Mouse (Mus musculus) retina, embryonic 14.5 days (tissue): ENCODE measurements around the gene Gm20517.
A peak's percentile ranks its signal among the peaks of the same experiment; 100 is the strongest.
"Not testable (repeated sequence)": the region's sequence is repeated elsewhere in the genome, so short reads cannot be mapped to it uniquely, and the experiment has no call there.

ENCODE experiments used
- DNase-seq: peaks from one replicate; pipeline ENCODE4 v3.0.0-alpha.2; 2015; ENCODE audit warnings: low spot score

Gene Gm20517

DNA sequence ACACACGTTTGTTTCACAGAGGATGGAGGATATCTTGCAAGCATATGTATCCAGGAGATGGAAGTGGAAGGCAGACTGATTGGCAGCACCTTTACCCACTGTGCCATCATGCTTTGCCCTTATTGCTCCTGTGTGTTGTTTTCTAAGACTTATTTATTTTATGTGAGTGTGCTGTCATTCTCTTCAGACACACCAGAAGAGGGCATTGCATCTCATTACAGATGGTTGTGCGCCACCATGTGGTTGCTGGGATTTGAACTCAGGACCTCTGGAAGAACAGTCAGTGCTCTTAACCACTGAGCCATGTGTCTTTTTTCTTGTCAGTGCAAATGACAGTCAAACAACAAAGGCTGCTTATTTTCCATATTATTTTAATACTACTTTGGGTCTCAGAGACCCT is 16.4 kb downstream of the Gm20517 start:
- no peak for DNase-seq

DNA sequence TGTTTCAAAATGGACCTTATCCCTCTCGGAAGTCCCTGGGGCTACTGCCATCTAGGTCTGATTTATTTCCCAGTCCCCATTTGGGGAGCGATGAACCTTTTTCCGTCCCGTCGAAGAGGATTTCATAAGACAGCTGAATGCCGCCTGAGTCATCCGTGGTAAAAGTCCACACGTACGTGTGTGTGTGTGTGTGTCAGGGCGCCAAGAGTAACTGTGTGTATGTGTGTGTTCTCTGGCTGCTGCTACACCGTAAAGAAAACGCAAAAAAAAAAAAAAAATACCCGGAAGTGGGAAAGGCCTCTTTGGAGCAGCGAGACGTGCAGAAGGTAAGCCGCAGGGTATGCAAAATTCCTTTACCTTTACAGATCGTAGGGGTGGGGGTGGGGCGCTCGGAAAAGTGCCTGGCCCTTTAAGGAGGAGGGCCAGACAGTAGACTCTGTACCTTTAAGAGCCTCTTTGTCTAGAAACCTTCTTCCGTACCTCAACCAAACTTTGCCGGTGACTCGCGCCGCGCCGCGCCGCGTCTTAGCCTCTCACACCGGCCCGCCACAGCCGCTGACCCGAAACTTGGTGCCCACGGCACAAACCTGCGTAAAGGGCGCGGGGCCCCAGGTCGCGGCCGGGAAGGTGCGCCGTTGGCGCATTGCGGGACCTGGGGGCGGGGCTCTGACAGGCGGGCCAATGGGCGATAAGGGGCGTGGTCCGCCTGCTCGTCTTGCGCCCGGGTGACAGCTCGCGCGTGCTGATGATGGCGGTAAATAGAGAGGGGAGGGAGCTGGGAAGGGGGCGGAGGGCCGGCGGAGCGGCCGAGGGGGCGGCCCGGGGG is 17.7 kb downstream of the Gm20517 start:
- peak; percentile 96 for DNase-seq

DNA sequence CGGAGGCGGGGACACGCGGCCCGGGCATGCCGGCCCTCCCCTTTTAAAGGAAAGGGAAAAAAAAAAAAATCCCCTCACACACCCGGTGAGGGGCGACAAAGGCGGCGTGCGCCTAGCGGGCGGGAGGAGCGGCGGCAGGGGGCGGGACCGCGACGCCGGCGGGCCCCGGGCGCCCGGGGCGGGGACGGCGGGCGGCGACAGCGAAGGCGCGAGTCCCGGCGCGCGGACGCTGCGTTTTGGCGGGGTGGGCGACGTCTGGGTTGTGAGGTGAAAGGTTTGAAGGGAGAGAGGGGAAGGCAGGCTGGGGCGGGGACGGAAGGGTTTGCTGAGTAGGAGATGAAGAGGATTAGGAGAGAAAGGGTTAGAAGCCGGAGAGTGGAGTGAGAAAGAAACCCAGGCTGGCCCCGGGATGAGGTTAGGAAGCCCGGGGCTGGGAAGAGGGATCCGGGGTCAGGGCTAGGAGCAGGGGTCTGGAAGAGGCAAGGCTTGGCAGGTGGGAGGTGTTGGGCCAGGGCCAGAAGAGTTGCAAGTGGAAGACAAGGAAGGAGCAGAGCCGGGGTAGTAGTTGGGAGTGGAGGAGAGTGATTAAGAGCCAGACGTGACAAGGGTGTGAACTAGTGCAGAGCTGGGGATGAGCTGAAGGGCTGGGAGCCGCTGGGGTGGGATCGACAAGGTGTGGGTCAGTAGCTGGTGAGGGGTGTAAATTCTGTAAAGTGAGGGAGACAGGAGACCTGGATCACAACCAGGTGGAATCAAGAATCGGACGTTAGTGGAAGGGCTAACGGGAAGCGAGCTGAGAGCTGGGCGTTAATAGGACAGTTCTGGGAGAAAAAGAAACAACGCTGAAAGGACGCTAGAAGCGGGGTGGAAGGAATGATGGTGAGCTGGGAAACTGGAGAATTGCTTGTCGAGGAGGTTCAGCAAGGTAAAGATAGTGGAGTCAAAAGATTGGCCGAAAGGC is 18.6 kb downstream of the Gm20517 start:
- DNase-seq = no peak

DNA sequence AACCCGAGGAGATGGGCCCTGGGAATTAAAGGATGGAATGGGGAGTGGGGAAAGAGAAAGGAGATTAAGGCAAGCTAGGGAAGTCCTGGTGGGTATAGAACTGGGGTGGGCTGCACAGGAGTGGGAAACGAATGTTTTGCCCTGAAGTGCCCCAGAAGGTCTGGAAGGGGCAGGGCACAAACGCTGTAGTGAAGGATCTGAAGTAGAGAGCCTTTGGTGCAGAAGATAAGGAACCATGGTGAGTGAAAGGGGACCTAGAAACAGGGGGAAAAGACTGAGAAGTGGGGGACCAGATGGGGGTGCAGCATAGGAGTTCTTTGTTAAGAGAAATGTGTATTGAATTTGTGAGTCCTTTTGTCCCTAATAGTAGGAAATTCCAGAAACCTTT is 19.3 kb downstream of the Gm20517 start, which contains the start of gene Usp49:
Gene Usp49, plus strand, starts transcription at position 13 of the 388 bp plus-strand sequence.
- no peak for DNase-seq

DNA sequence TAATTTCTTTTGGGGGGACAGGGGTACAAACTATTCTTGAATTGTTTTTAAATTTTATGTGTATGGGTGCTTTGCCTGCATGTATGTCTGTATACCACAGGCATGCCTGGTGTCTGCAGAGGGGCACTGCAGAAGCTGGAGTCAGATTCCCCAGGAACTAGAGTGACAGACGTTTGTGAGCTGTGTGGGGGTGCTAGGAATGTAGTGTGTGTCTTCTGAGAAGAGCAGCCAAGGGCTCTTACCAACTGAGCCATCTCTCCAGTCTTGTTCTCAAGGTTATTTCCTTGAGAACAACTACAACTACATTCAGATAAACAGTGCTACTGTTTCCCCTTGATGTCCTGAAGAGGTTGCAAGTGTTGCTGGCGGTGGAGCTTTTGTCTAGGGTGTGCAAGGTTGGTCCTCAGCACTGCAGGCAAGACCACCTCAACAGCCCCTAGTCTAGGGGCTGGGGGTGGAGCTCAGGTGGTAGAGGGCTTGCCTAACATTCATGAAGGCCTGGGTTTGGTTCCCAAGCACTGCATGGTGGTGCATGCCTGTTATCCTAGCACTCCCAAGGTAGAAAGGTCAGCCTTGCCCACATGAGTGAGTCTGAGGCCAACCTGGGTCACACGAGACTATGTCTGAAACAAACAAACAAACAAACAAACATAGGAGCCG is 20.9 kb downstream of the Gm20517 start:
- no peak for DNase-seq

DNA sequence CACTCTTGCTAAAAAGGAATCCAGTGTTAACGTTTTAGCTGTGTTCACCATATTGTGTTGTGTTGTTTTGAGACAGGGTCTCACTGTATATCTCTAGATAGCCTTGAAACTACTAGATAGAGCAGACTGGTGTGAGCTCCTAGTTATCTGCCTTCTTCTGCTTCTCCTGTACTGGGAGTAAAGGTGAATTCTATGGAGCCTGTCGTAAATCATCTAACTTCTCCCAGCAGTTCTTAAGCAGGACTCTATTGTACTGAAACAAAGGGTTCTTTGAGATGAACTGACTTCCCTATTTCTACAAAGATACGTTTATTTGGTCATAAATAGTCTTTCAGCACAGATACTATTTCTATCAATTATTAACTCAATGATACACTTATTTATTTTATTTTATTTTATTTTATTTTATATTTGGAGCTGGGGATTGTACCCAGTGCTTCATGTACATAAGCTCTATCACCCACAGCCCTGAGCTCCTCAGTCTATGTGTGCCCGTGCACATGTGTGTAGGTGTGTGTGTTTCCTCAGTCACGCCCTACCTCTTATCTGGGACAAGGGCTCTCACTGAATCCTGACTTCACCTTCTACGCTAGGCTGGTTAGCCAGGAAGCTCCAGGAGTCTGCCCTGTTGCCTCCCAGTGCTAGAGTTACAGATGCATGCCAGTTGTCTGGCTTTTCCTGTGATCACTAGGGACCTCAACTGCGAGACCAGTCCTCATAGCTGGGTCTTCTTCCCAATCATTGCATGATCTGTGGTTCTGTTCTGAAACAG is 22.8 kb downstream of the Gm20517 start:
- no peak for DNase-seq

DNA sequence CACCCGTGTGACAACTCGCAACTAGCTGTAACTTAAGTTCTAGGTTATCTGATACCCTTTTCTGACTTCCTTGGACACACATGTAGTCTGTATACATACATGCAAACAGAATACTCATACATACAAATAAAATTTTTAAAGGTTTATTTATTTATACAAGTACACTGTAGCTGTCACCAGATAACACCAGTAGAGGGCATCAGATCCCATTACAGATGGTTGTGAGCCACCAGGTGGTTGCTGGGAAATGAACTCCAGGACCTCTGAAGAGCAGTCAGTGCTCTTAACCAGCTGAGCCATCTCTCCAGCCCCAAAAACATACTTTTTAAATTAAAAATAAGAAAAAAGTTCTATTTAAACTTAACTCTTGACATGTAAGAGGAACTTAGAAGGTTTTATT is 31.6 kb downstream of the Gm20517 start:
- no peak for DNase-seq

DNA sequence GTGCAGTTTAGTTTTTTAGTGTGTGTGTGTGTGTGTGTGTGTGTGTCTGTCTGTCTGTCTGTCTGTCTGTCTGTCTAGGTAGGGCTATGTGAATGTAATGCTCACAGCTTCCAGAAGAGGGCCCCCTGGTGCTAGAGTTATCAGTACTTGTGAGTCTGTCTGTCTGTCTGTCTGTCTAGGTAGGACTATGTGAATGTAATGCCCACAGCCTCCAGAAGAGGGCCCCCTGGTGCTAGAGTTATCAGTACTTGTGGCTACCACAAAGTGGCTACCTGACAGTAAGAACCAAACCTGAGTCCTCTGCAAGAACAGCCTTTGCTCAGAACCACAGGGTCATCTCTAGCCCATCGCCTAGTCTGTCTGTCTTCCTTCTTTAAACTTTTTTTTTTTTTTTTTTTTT is 35.3 kb downstream of the Gm20517 start:
- peak; percentile 84 for DNase-seq

DNA sequence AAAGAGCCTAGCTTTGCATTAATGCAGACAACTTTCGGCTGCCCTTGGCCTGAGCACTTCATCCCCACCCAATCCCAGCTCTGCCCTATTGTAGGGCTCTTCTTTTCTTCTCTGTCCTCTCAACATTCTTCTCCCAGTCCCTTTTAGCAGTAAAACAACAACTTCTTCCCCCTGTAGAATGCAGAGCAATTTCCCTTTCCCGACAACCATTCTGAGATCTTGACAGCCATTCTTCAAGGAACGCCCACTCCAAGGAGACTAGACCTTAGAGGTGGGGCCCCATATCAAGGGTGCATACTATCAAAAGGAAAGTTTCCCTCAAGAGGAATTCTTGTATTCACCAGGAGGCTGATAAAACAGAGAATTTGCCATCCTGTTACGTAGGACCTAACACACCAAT is 37.6 kb downstream of the Gm20517 start:
- no peak for DNase-seq

DNA sequence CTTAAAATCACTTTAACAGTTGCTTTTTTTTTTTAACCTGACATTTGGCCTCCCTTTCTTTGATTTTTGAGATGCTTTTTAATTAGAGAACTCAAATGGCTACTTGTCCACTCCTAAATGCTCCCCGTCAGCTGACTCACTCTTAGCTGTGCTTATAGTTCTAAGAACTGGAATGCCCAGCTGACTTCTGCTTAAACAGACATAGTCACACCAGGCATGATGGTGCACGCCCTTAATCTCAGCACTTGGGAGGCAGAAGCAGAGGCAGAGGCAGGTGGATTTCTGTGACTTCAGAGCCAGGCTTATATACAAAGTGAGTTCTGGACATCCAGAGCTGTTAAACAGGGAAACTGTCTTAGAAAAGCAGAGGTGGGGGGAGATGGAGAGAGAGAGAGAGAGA is 40.6 kb downstream of the Gm20517 start:
- no peak for DNase-seq

DNA sequence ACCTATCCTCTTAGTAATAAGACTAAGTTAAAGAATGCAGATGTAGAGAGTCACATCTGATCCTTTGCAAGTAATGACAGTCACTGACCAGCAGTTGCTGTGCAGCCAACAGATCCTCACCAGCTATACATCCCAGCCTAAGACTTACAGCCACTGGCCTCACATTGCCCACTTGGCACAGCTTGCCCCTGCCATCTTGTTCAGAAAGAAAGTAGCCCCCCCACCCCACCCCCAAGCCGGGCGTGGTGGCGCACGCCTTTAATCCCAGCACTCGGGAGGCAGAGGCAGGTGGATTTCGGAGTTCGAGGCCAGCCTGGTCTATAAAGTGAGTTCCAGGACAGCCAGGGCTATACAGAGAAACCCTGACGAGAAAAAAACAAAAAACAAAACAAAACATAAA is 43.0 kb downstream of the Gm20517 start:
- DNase-seq = not testable (repeated sequence)

DNA sequence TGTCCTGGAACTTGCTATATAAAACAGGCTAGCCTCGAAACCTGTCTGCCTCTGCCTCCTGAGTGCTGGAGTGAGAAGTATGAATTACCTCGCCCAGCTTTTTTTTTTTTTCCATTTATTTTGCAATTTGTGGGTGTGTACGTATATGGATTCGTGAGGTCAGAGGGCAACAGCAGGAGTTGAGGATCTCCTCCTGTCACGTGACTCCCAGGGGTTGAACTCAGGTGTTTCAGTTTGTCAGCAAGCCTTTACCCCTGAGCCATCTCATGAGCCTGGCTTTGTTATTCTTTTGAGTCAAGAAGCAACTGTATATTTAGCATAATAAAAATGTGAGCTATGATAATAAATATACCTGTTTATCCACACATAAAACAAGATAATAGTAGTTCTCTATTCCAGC is 44.3 kb downstream of the Gm20517 start:
- DNase-seq = no peak

DNA sequence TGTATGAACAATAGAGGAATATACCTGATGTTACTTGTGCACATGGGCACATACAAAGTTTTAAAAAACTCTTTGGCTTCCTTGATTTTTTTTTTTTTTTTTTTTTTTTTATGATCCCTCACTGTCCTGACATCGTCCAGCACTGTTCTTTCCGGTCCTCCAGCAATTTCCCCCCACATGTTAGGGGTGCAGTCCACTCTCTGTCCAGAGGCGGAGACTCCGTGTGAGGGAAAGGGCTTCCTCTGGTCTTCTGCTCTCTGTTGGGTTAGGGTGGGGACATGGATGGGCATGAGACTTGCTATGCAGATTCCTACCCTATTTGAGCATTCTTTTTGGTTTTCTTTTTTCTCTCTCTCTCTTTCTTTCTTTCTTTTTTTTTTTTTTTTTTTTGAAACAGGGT is 46.5 kb downstream of the Gm20517 start:
- no peak for DNase-seq

DNA sequence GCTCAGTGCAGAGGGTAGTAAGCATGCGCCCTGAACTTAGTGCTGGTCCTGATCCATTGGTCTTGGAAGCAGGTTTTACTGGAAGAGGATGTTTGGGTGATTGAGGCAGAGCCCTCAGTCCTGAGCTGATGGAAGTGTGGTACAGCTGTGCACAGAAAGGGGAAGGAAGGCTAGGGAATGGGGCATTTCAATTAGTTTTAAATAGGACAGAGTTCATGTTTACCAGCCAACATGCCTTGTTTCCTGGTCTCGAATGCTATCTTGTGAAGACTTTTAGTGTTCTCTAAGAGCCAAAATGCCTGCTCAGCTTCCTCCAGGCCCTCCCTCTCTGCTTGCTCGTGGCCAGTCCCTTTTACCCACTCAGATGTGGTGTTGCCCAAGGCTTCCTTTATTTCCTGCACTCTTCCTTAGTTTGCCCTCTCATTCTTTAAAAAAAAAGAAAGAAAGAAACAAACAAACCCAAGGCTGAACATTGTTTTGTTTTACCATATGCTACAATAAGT is 47.4 kb downstream of the Gm20517 start:
- DNase-seq = no peak

DNA sequence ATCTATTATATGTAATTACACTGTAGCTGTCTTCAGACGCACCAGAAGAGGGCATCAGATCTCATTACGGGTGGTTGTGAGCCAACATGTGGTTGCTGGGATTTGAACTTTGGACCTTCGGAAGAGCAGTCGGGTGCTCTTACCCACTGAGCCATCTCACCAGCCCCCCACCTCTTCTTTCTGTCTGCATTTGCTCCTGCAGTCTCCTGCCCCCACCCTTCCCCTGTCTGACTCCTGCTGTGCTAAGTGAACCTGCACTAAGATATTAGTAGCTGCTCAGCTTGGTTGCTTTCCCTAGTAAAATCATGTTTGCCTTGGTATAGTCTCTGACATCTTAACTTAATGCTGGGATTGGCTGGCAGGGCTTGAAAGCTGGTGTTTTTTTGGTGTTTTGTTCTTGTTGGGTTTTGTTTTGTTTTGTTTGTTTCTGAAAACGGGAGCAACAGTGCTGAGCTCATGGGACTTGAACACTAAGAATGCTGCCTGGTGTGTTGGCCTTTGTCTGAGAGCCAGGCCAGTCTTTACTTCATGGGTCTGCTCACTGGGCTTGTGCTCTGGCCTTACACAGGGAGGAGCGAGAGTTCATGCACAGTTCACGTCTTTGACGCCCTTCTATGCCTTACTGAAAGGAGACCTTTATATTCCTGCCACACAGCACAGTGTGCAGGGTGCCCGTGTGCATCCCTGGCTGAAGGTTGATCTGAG is 51.8 kb downstream of the Gm20517 start:
- DNase-seq = peak; percentile 78

DNA sequence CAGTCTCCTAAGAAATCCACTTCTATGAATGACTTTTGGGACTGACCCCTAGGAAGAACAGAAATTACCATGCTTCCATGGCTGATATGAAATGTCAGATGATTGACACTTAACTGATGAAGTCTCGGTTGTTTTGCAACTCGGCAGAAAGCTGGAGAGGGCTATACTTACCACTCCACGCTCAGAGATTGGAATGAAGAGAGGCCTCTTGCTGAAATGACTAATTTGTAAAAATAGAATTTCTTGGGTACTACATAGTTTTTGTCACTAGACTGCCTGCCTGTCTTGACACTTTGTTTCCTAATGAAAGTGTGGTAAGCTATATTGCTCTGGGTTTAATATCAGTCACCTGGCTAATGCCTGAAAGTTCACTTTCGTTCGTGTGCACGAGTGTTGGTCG is 53.1 kb downstream of the Gm20517 start:
- no peak for DNase-seq

DNA sequence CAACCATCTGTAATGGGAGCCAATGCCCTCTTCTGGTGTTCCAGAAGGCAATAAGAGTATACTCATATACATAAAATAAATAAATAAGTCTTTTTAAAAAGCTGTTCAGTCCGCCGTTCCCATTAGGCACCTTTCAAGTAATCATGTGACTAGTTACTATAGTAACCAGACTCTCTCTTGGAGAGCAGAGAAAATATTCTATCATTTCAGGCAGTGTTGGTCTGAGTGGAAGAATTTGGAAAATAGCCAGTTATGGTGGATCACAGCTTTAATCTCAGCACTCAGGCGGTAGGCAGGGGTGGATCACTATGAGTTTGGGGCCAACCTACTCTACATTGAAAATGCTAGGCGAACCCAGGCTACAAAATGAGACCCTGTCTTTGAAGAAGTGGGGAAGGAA is 57.8 kb downstream of the Gm20517 start:
- no peak for DNase-seq

DNA sequence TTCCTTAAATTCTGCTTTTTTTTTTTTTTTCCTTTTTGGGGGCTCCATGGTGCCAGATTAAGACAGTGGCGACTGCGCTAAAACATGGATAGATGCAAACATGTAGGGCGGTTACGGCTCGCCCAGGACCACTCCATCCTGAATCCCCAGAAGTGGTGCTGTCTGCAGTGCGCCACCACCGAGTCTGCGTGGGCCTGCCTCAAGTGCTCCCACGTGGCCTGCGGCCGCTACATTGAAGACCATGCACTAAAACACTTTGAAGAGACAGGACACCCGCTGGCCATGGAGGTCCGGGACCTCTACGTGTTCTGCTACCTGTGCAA is 60.6 kb downstream of the Gm20517 start:
- no peak for DNase-seq

DNA sequence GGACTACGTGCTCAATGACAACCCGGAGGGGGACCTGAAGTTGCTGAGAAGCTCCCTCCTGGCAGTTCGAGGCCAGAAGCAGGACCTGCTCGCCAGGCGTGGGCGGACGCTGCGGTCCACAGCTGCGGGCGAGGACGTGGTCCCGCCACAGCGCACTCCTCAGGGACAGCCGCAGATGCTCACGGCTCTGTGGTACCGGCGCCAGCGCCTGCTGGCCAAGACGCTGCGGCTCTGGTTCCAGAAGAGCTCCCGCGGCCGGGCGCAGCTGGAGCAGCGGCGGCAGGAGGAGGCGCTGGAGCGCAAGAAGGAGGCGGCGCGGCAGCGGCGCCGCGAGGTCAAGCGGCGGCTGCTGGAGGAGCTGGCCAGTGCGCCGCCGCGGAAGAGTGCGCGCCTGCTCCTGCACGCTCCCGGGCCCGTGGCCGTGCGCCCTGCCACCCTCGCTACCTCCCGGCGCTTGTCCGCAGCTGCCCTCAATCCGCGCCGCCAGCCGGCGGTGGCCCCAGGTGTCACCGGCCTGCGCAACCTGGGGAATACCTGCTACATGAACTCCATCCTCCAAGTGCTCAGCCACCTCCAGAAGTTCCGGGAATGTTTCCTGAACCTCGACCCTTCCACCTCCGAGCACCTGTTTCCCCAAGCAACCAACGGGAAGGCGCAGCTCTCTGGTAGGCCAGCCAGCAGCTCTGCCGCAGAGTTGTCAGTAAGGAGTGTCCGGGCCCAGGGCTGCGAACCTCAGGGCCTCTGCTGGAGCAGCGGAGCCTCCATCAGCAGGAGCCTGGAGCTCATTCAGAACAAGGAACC is 61.1 kb downstream of the Gm20517 start:
- DNase-seq = peak; percentile 78

DNA sequence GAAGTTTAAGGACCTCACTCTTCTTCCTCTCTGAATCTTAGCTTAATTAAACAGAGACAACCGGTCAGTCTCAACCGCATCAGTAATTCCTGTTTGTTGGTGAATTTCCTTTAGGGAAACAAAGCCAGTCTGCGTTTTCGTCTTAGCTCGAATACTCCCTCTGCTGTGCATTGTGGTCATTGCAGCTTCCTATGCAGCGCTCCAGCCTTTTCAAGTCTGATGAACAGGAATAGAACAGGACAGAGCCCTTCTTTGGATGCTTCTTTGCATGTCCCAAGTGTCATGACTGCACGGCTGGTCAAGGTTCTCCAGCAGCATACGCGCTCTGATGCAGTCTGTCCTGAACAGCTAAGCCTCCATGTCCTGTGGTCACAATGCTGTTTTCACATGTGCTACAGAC is 65.2 kb downstream of the Gm20517 start:
- peak; percentile 91 for DNase-seq
